ENCODE assay signal across 8 mouse cellular contexts in the genomic region with DNA sequence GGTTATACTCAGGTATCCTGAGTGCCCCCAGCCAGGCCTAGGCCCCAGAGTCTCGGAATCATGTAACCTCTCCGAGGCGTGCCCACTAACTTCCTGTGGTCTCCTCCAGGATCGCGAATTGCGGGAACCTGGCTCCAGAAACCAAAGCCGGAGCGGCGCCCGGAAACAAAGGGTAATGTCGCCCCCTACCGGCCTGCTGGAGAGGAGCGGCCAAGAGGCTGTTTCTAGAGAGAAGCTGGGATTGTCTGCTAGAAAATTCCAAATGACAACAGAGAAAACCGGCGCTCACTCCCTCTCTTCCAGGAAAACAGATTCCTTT. TPM values are rescaled to one million over a fixed set of nuclear protein-coding genes. Genes with fewer than 3 reads are reported as not detected.
DNase-seq lines count a peak whose midpoint lies in the region; ATAC-seq and TF ChIP-seq lines count a peak whose summit lies in the region.

No protein-coding gene starts in this region.

- peaks cover 15% of the 10 kb centered on the region; the same call in 1 of the 2 replicates for H3K4me1 ChIP-seq in heart, embryonic 10.5 days
- H3K4me1 ChIP-seq in kidney, embryonic 14.5 days (ENCODE audit: control insufficient read depth, insufficient read depth, low read length), result peaks cover 8% of the 10 kb centered on the region; the same call in 1 of the 2 replicates
- H3K4me1 ChIP-seq in liver, adult 2 months (ENCODE audit: control insufficient read depth, insufficient read depth, low read length), result peaks cover 5% of the 10 kb centered on the region; the same call in 1 of the 2 replicates

- peak overlapping the region; percentile 88 for H3K4me2 ChIP-seq in kidney, embryonic 14.5 days (replicated peaks; ENCODE audit: low read depth, low read length)

- H3K27ac ChIP-seq in heart, embryonic 10.5 days, result peak overlapping the region; percentile 77
- H3K27ac ChIP-seq in kidney, embryonic 14.5 days (ENCODE audit: low read depth, low read length), result no peak overlapping the region
- no peak overlapping the region for H3K27ac ChIP-seq in liver, adult 2 months (replicated peaks; ENCODE audit: insufficient read depth, low read depth, low read length)

- H3K9me3 ChIP-seq in heart, embryonic 10.5 days, result no peaks in the 10 kb centered on the region
- no peaks in the 10 kb centered on the region for H3K9me3 ChIP-seq in kidney, embryonic 14.5 days (ENCODE audit: control insufficient read depth, low read length)

- TF ChIP-seq CTCF in liver, adult 2 months (IDR thresholded peaks at IDR 0.05; ENCODE audit: low read depth, low read length), result peak; percentile 89

- peak; percentile 36 for ATAC-seq in kidney, embryonic 14.5 days (ENCODE audit: low FRiP score, low TSS enrichment)

- H3K36me3 ChIP-seq in heart, embryonic 10.5 days, result no peaks in the 10 kb centered on the region
- H3K36me3 ChIP-seq in kidney, embryonic 14.5 days (ENCODE audit: control insufficient read depth, insufficient read depth, low read length), result no peaks in the 10 kb centered on the region
- no peaks in the 10 kb centered on the region for H3K36me3 ChIP-seq in liver, adult 2 months (ENCODE audit: control insufficient read depth, insufficient read depth, low read length)

- H3K4me3 ChIP-seq in heart, embryonic 10.5 days, result peak overlapping the region; percentile 70
- H3K4me3 ChIP-seq in kidney, embryonic 14.5 days (ENCODE audit: low read length), result peak overlapping the region; percentile 51
- H3K4me3 ChIP-seq in liver, adult 2 months (ENCODE audit: insufficient read depth, low read depth, low read length), result peak overlapping the region; percentile 69

- H3K9ac ChIP-seq in kidney, embryonic 14.5 days (ENCODE audit: low read depth, low read length), result peak overlapping the region; percentile 50; the same call in 1 of the 2 replicates
- peak overlapping the region; percentile 76 for H3K9ac ChIP-seq in liver, adult 2 months (ENCODE audit: low read depth, low read length)

- peak; percentile 33 for DNase-seq in A20 (ENCODE audit: low read depth, low spot score)
- DNase-seq in adrenal gland, adult 2 months, result peak; percentile 79
- peak; percentile 88 for DNase-seq in embryo, embryonic 11 days
- DNase-seq in heart, embryonic 10.5 days (ENCODE audit: low spot score), result peak; percentile 88
- DNase-seq in liver, adult 2 months (ENCODE audit: extremely low read depth, low read depth, low spot score), result peak; percentile 31
- DNase-seq in naive thymus-derived CD4-positive, alpha-beta T cell, adult 2 months (ENCODE audit: low read depth), result peak; percentile 77
- peak; percentile 28 for DNase-seq in telencephalon, adult 2 months (ENCODE audit: low read depth, low spot score)

- under 1% methylated on average over 15 of the region's 15 CpGs for WGBS in heart, embryonic 10.5 days
- WGBS in kidney, embryonic 14.5 days, result under 1% methylated on average over 15 of the region's 15 CpGs
- under 1% methylated on average over 15 of the region's 15 CpGs for WGBS in liver, adult 2 months

- H3K27me3 ChIP-seq in heart, embryonic 10.5 days (ENCODE audit: insufficient read depth, poor library complexity, severe bottlenecking), result peaks cover 98% of the 10 kb centered on the region
- H3K27me3 ChIP-seq in kidney, embryonic 14.5 days (ENCODE audit: control insufficient read depth, insufficient read depth, low read length), result peaks cover 50% of the 10 kb centered on the region
- H3K27me3 ChIP-seq in liver, adult 2 months (ENCODE audit: control insufficient read depth, insufficient read depth, low read length), result peaks cover 12% of the 10 kb centered on the region; the same call in 1 of the 2 replicates

- no peak for TF ChIP-seq POLR2A in liver, adult 2 months (IDR thresholded peaks at IDR 0.05; ENCODE audit: extremely low read depth, insufficient read depth, low read length)

- H3K79me2 ChIP-seq in liver, adult 2 months (ENCODE audit: control insufficient read depth, insufficient read depth, low read length), result no peaks in the 10 kb centered on the region

RNA-seq across cellular contexts. Expression of a gene that starts 3.4 kb away (rescaled TPM):
- not detected for total RNA-seq in adrenal gland, adult 2 months (2021)
- polyA plus RNA-seq in adrenal gland, adult 2 months (2012; rRNA removed), result not detected in 2 replicates
- polyA plus RNA-seq in heart, embryonic 10.5 days (2016; fragmentation: Nextera tagmentation; extraction: Ambion mirVana), result 0.09 and 0.13 TPM in 2 replicates
- 0.13 and 0.62 TPM in 2 replicates for polyA plus RNA-seq in kidney, embryonic 14.5 days (2014; fragmentation: Nextera tagmentation; extraction: Ambion mirVana)
- not detected in 2 replicates for total RNA-seq in liver, adult 2 months (2014; rRNA removed)
- polyA plus RNA-seq in liver, adult 2 months (2012; rRNA removed), result not detected in 2 replicates

RNA-seq across cellular contexts. Expression of a gene that starts 3.9 kb away (rescaled TPM):
- not detected for total RNA-seq in adrenal gland, adult 2 months (2021)
- polyA plus RNA-seq in adrenal gland, adult 2 months (2012; rRNA removed), result 0.06 TPM in 1 of 2 replicates, not detected in the other
- not detected in 2 replicates for polyA plus RNA-seq in heart, embryonic 10.5 days (2016; fragmentation: Nextera tagmentation; extraction: Ambion mirVana)
- not detected in 2 replicates for polyA plus RNA-seq in kidney, embryonic 14.5 days (2014; fragmentation: Nextera tagmentation; extraction: Ambion mirVana)
- not detected in 2 replicates for total RNA-seq in liver, adult 2 months (2014; rRNA removed)
- not detected in 2 replicates for polyA plus RNA-seq in liver, adult 2 months (2012; rRNA removed)

RNA-seq across cellular contexts. Expression of a gene that starts 17.5 kb away (rescaled TPM):
- not detected for total RNA-seq in adrenal gland, adult 2 months (2021)
- not detected in 2 replicates for polyA plus RNA-seq in adrenal gland, adult 2 months (2012; rRNA removed)
- polyA plus RNA-seq in heart, embryonic 10.5 days (2016; fragmentation: Nextera tagmentation; extraction: Ambion mirVana), result 0.34 and 0.96 TPM in 2 replicates
- 0.30 and 0.34 TPM in 2 replicates for polyA plus RNA-seq in kidney, embryonic 14.5 days (2014; fragmentation: Nextera tagmentation; extraction: Ambion mirVana)
- not detected in 2 replicates for total RNA-seq in liver, adult 2 months (2014; rRNA removed)
- polyA plus RNA-seq in liver, adult 2 months (2012; rRNA removed), result not detected in 2 replicates

RNA-seq across cellular contexts. Expression of a gene that starts 26.7 kb away (rescaled TPM):
- total RNA-seq in adrenal gland, adult 2 months (2021), result 10 to 100 TPM; 66.0 to 98.7 TPM
- 18.0 and 18.4 TPM in 2 replicates for polyA plus RNA-seq in adrenal gland, adult 2 months (2012; rRNA removed)
- polyA plus RNA-seq in heart, embryonic 10.5 days (2016; fragmentation: Nextera tagmentation; extraction: Ambion mirVana), result 153 and 174 TPM in 2 replicates
- 122 and 150 TPM in 2 replicates for polyA plus RNA-seq in kidney, embryonic 14.5 days (2014; fragmentation: Nextera tagmentation; extraction: Ambion mirVana)
- total RNA-seq in liver, adult 2 months (2014; rRNA removed), result 39.3 and 39.4 TPM in 2 replicates
- polyA plus RNA-seq in liver, adult 2 months (2012; rRNA removed), result 23.3 and 23.8 TPM in 2 replicates

RNA-seq across cellular contexts. Expression of a gene that starts 30.7 kb away (rescaled TPM):
- total RNA-seq in adrenal gland, adult 2 months (2021), result 1 to 10 TPM in 1 of 2 experiments, under 1 TPM in 1; 0.46 to 3.0 TPM
- 0.67 and 4.4 TPM in 2 replicates for polyA plus RNA-seq in adrenal gland, adult 2 months (2012; rRNA removed)
- polyA plus RNA-seq in heart, embryonic 10.5 days (2016; fragmentation: Nextera tagmentation; extraction: Ambion mirVana), result 0.09 and 0.10 TPM in 2 replicates
- polyA plus RNA-seq in kidney, embryonic 14.5 days (2014; fragmentation: Nextera tagmentation; extraction: Ambion mirVana), result 0.11 and 0.20 TPM in 2 replicates
- total RNA-seq in liver, adult 2 months (2014; rRNA removed), result not detected in 2 replicates
- polyA plus RNA-seq in liver, adult 2 months (2012; rRNA removed), result 0.02 TPM in 1 of 2 replicates, not detected in the other

Comparison
In these comparisons a context has a peak if more than half of its experiments do, and no peak if none do; other contexts are left out.
1. DNase-seq: peak in every context shown above with its lines; median percentile 88 in embryo, embryonic 11 days; 88 in heart, embryonic 10.5 days; 79 in adrenal gland, adult 2 months; 77 in naive thymus-derived CD4-positive, alpha-beta T cell, adult 2 months; 33 in A20; 31 in liver, adult 2 months; 28 in telencephalon, adult 2 months.